Mouse (Mus musculus) thymus, adult 2 months (tissue): Measurements from ENCODE around the gene Pik3c2b.

Source experiments
- CTCF ChIP-seq: fragments of 200-500 bp; IDR thresholded peaks from 2 replicates; pipeline ENCODE4 v1.5.1; 2012; ENCODE audit warnings: mild to moderate bottlenecking, control low read depth, low read length, moderate library complexity, borderline replicate concordance; ENCODE audit not compliant: control insufficient read depth, poor library complexity, insufficient read depth; ENCODE audit errors: extremely low read depth
- POLR2A ChIP-seq: fragments of 200-500 bp; IDR thresholded peaks from 2 replicates; pipeline ENCODE4 v1.6.1; 2012; ENCODE audit warnings: mild to moderate bottlenecking, low read length, control low read depth, moderate library complexity; ENCODE audit not compliant: control insufficient read depth, poor library complexity, insufficient read depth; ENCODE audit errors: extremely low read depth

DNA sequence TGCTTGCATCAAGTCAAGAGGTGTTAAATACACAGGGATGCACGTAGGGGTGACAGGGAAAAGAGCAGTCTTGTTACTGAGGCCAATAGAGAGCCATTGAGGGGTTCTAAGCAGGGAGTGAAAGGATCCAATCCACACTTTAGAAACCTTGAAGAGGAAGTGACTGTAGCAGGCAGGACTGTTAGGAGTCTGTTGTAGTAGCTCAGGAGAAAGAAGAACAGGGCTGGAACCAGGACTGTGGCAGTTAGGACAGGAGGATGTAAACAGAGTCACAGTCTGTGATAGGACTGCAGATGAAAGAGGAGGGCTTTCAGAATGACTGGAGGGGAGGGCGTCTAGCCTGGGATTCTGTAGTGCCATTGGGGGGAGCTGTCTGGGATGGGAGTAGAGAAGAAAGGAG lies 14.1 kb downstream of the Pik3c2b start:
- no peak for TF ChIP-seq POLR2A
- TF ChIP-seq CTCF, result no peak
